Mouse (Mus musculus): ENCODE measurements around the gene Scn3a. TPM values are rescaled to one million over a fixed set of nuclear protein-coding genes. Genes with fewer than 3 reads are reported as not detected.
A peak's percentile ranks its signal among the peaks of the same experiment; 100 is the strongest.

The Scn3a gene
- polyA plus RNA-seq, 1 experiment from 2014 or later, result 1.3 TPM

DNA sequence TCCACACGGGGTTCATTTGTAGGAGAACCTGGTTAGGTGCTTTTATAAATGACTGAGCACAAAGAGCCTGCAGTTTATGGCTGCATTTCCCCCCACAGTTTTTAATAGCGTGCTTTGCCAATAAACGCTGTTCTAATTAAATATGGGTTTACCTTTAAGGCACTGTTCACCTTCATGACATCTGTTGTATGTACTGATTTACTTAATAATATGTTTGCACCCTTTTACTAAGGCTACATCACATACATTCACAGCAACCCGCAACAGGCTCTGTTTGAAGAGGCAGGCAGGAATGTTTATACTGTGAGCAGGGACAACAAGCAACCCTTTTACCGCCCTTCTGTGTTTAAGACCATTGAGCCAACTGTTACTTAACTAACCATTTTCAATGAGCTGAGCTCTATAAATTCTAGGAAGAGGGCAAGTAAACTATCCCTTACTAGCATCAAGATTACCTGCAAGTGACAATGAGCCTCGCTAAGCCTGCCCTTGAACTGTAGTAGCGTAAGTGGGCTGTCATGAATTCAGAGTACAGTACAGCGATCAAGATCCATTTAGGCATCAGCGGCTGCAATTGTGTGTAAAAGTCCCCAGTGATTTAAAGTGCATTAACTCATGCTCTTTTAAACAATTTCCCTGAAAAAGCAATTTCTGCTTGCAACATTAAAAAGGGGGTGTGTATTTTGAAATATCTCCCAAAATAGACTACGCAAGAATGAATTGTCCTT lies 35.1 kb downstream of the Scn3a start:
- 65% methylated on average over 10 of the region's 10 CpGs for WGBS
- Histone ChIP-seq H3K4me1 (ENCODE audit: control insufficient read depth, insufficient read depth, low read length) (no peaks in the 10 kb centered on the region), H3K9ac (ENCODE audit: low read length) (no peak overlapping the region), H3K4me2 (ENCODE audit: low read depth, low read length) (no peak overlapping the region), H3K4me3 (replicated peaks; ENCODE audit: low read length) (no peak overlapping the region), H3K36me3 (ENCODE audit: control insufficient read depth, insufficient read depth, low read length) (no peaks in the 10 kb centered on the region), H3K27ac (ENCODE audit: low read length) (no peak overlapping the region), H3K27me3 (ENCODE audit: control insufficient read depth, insufficient read depth, low read length) (no peaks in the 10 kb centered on the region), H3K9me3 (replicated peaks; ENCODE audit: control insufficient read depth, low read length) (no peaks in the 10 kb centered on the region)
- ATAC-seq (ENCODE audit: insufficient read depth, low FRiP score), result no peak

DNA sequence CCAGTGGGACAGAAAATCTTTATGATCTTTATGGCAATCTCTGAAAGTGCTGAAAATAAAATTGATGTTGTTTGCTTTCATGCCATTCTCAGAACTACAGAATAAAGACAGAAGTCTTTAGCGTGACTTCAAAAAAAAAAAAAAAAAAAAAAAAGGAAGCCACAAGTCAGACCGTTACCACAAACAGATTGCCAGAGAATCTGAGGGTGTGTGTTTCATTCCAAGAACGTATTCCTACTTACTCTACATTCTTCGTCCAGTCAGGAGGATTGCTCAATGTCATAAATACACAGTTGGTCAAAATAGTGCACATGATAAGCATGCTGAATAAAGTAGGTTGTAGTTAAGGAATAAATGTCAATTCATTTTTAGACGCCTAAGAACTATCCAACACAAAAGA lies 38.3 kb downstream of the Scn3a start:
- ATAC-seq (ENCODE audit: insufficient read depth, low FRiP score), result no peak
- H3K36me3 ChIP-seq (ENCODE audit: control insufficient read depth, insufficient read depth, low read length), result no peaks in the 10 kb centered on the region
- H3K27me3 ChIP-seq (ENCODE audit: control insufficient read depth, insufficient read depth, low read length), result no peaks in the 10 kb centered on the region
- no peak overlapping the region for H3K27ac ChIP-seq (ENCODE audit: low read length)
- no peaks in the 10 kb centered on the region for H3K4me1 ChIP-seq (ENCODE audit: control insufficient read depth, insufficient read depth, low read length)
- 53% methylated on average over 5 of the region's 5 CpGs for WGBS
- no peaks in the 10 kb centered on the region for H3K9me3 ChIP-seq (replicated peaks; ENCODE audit: control insufficient read depth, low read length)
- no peak overlapping the region for H3K4me2 ChIP-seq (ENCODE audit: low read depth, low read length)
- no peak overlapping the region for H3K4me3 ChIP-seq (replicated peaks; ENCODE audit: low read length)
- no peak overlapping the region for H3K9ac ChIP-seq (ENCODE audit: low read length)

DNA sequence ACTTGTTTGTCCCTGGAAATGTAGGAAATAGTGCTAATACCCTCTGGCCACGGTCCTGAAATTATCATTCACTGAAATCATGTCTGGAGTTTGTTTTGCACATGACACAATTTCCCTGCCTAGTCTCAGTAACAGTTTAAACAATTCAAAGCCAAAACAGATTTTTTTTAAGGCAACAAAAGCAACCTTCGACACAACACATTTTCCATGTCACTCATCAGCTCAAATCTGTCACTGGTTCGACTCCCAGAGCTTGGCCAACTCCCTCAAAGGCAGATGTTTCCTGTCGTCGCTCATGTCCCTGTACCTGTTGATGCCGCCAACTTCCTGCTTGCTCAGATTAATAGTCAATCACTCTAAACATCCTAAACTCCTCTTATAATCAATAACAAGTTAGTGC lies 50.7 kb downstream of the Scn3a start:
- no peaks in the 10 kb centered on the region for H3K27me3 ChIP-seq (ENCODE audit: control insufficient read depth, insufficient read depth, low read length)
- no peaks in the 10 kb centered on the region for H3K9me3 ChIP-seq (replicated peaks; ENCODE audit: control insufficient read depth, low read length)
- no peaks in the 10 kb centered on the region for H3K36me3 ChIP-seq (ENCODE audit: control insufficient read depth, insufficient read depth, low read length)
- H3K4me2 ChIP-seq (ENCODE audit: low read depth, low read length), result no peak overlapping the region
- 51% methylated on average over 6 of the region's 6 CpGs for WGBS
- H3K9ac ChIP-seq (ENCODE audit: low read length), result no peak overlapping the region
- no peak for ATAC-seq (ENCODE audit: insufficient read depth, low FRiP score)
- no peak overlapping the region for H3K27ac ChIP-seq (ENCODE audit: low read length)
- no peaks in the 10 kb centered on the region for H3K4me1 ChIP-seq (ENCODE audit: control insufficient read depth, insufficient read depth, low read length)
- no peak overlapping the region for H3K4me3 ChIP-seq (replicated peaks; ENCODE audit: low read length)

DNA sequence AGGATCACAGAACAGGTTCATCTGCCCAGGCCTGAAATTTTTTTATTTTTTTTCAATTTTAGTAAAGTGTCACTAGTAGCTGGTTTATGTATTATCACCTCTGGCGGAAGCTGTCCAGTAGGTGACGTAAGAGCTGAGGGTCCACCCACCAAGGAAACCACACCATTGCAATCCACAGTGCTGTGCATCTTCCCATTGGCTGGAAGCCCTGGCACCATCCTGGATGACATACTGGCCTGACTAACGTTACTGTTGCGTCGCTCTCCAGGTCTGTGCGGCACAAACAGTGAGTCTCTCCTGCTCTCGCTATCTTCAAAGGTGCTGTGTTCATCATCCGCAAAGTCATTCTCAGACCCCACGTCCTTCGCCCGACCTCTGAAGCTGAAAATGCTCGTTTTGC lies 59.2 kb downstream of the Scn3a start:
- no peak overlapping the region for H3K9ac ChIP-seq (ENCODE audit: low read length)
- no peak overlapping the region for H3K27ac ChIP-seq (ENCODE audit: low read length)
- no peak for ATAC-seq (ENCODE audit: insufficient read depth, low FRiP score)
- no peak overlapping the region for H3K4me3 ChIP-seq (replicated peaks; ENCODE audit: low read length)
- no peaks in the 10 kb centered on the region for H3K36me3 ChIP-seq (ENCODE audit: control insufficient read depth, insufficient read depth, low read length)
- 78% methylated on average over 12 of the region's 12 CpGs for WGBS
- no peaks in the 10 kb centered on the region for H3K27me3 ChIP-seq (ENCODE audit: control insufficient read depth, insufficient read depth, low read length)
- H3K9me3 ChIP-seq (replicated peaks; ENCODE audit: control insufficient read depth, low read length), result no peaks in the 10 kb centered on the region
- H3K4me2 ChIP-seq (ENCODE audit: low read depth, low read length), result no peak overlapping the region
- no peaks in the 10 kb centered on the region for H3K4me1 ChIP-seq (ENCODE audit: control insufficient read depth, insufficient read depth, low read length)

DNA sequence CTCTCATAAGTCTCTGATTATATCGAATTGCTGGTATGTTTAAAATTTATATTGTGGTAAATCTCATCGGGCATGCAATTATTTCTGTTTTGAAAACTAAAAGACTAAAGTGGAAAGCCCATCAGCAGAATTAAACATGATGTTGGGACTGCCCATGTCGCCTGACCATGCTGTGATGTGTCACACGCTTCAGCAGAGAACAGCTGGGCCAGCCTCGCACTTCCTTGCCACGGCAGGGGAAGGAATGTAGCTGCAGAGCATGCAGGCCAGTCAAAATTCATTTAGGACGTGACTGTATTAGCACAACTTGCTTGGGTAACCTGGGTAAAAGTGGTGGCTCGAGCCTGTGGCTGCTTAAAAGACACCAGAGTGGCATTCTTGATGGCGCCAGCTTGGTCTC lies 77.0 kb downstream of the Scn3a start:
- no peak for ATAC-seq (ENCODE audit: insufficient read depth, low FRiP score)
- H3K4me1 ChIP-seq (ENCODE audit: control insufficient read depth, insufficient read depth, low read length), result no peaks in the 10 kb centered on the region
- H3K4me3 ChIP-seq (replicated peaks; ENCODE audit: low read length), result no peak overlapping the region
- H3K4me2 ChIP-seq (ENCODE audit: low read depth, low read length), result no peak overlapping the region
- H3K27me3 ChIP-seq (ENCODE audit: control insufficient read depth, insufficient read depth, low read length), result no peaks in the 10 kb centered on the region
- WGBS, result 71% methylated on average over 9 of the region's 9 CpGs
- no peaks in the 10 kb centered on the region for H3K9me3 ChIP-seq (replicated peaks; ENCODE audit: control insufficient read depth, low read length)
- no peak overlapping the region for H3K9ac ChIP-seq (ENCODE audit: low read length)
- H3K36me3 ChIP-seq (ENCODE audit: control insufficient read depth, insufficient read depth, low read length), result no peaks in the 10 kb centered on the region
- H3K27ac ChIP-seq (ENCODE audit: low read length), result no peak overlapping the region

DNA sequence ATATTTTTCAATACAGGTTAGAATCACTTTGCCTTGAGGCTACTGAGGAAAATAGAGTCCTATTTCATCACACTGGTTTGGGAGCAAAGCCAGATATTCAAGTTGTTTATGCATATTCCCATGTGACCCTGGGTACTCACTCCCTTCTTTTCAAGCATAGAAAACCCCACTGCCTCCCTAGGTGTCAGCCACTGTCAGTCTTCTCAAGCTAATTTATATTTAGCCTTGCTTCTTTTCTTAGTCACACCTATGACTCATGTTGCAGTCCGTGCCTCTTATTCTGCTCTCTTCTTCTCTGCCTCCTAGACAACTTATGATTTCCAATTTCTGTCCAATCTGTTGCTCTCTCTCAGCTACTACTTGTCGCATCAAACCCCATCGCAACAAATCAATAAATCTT lies 84.0 kb downstream of the Scn3a start:
- H3K4me1 ChIP-seq (ENCODE audit: control insufficient read depth, insufficient read depth, low read length), result no peaks in the 10 kb centered on the region
- no peaks in the 10 kb centered on the region for H3K36me3 ChIP-seq (ENCODE audit: control insufficient read depth, insufficient read depth, low read length)
- H3K27me3 ChIP-seq (ENCODE audit: control insufficient read depth, insufficient read depth, low read length), result no peaks in the 10 kb centered on the region
- no peaks in the 10 kb centered on the region for H3K9me3 ChIP-seq (replicated peaks; ENCODE audit: control insufficient read depth, low read length)
- no peak for ATAC-seq (ENCODE audit: insufficient read depth, low FRiP score)
- no peak overlapping the region for H3K4me2 ChIP-seq (ENCODE audit: low read depth, low read length)
- WGBS, result 61% methylated on average over 3 of the region's 3 CpGs
- no peak overlapping the region for H3K9ac ChIP-seq (ENCODE audit: low read length)
- no peak overlapping the region for H3K27ac ChIP-seq (ENCODE audit: low read length)
- no peak overlapping the region for H3K4me3 ChIP-seq (replicated peaks; ENCODE audit: low read length)

DNA sequence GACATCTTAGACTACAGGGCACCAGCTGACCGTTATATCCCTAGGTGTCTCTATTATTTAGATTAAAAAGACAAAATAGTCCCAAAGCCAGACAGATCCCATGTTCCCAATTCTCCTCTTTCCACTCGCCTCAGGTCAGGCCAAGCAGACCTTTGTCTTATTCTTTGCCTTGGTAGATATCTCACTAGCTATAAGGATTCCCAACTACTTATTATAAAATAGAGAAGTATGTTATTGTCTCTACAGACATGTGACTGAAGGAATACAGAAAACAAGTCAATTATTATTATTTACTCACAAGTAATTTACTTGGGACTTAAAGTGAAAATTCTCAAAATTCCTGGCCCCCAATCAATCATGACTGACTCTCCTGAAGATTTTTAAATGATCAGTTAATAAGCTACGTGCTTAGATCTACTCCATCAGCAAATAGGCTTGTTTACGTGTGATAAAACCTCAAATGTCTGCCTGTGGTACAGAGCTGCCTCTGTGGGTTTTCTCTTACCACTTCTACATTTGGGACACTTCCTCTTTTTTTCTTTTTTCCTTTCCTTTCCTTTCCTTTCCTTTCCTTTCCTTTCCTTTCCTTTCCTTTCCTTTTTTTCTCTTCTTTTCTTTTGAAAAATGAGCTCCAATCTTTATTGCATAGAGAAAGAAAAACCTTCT lies 86.3 kb downstream of the Scn3a start:
- Histone ChIP-seq H3K27me3 (ENCODE audit: control insufficient read depth, insufficient read depth, low read length) (no peaks in the 10 kb centered on the region), H3K4me2 (ENCODE audit: low read depth, low read length) (no peak overlapping the region), H3K9ac (ENCODE audit: low read length) (no peak overlapping the region), H3K4me3 (replicated peaks; ENCODE audit: low read length) (no peak overlapping the region), H3K36me3 (ENCODE audit: control insufficient read depth, insufficient read depth, low read length) (no peaks in the 10 kb centered on the region), H3K27ac (ENCODE audit: low read length) (no peak overlapping the region), H3K4me1 (ENCODE audit: control insufficient read depth, insufficient read depth, low read length) (no peaks in the 10 kb centered on the region), H3K9me3 (replicated peaks; ENCODE audit: control insufficient read depth, low read length) (no peaks in the 10 kb centered on the region)
- WGBS, result 78% methylated on average over 4 of the region's 4 CpGs
- no peak for ATAC-seq (ENCODE audit: insufficient read depth, low FRiP score)

DNA sequence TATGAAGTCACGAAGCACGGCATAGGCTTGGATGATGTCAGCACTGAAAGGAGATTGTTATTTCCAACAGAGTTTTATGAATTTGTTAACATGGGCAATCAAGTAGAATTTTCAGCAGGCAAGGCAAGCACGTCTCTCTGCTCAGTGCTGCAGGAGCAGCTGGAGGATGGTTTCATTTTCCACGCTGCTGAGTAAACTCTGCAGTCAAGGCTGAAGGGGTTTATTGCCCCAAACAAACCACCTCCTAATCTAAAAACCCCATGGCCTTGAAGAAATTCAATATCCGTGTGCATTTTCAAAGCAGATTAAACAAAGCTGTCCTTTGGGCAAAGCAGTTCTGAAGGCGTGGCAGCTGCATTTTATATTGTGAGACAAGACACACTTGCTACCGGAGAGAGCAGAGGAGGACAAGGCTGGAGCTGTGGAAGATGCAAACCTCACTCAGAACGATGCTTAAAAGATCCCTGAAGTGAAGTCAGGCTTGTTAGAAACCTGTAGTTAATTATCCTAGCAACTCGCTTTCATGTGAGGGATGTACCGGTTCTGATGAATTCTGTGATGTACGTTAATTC lies 96.0 kb downstream of the Scn3a start:
- H3K36me3 ChIP-seq (ENCODE audit: control insufficient read depth, insufficient read depth, low read length), result no peaks in the 10 kb centered on the region
- H3K9me3 ChIP-seq (replicated peaks; ENCODE audit: control insufficient read depth, low read length), result no peaks in the 10 kb centered on the region
- peak overlapping the region; percentile 54 for H3K9ac ChIP-seq (ENCODE audit: low read length)
- peak overlapping the region; percentile 48 for H3K4me2 ChIP-seq (ENCODE audit: low read depth, low read length)
- no peaks in the 10 kb centered on the region for H3K4me1 ChIP-seq (ENCODE audit: control insufficient read depth, insufficient read depth, low read length)
- no peak for ATAC-seq (ENCODE audit: insufficient read depth, low FRiP score)
- WGBS, result 41% methylated on average over 11 of the region's 11 CpGs
- H3K27ac ChIP-seq (ENCODE audit: low read length), result peak overlapping the region; percentile 27; the same call in 1 of the 2 replicates
- peak overlapping the region; percentile 36 for H3K4me3 ChIP-seq (replicated peaks; ENCODE audit: low read length)
- H3K27me3 ChIP-seq (ENCODE audit: control insufficient read depth, insufficient read depth, low read length), result no peaks in the 10 kb centered on the region

DNA sequence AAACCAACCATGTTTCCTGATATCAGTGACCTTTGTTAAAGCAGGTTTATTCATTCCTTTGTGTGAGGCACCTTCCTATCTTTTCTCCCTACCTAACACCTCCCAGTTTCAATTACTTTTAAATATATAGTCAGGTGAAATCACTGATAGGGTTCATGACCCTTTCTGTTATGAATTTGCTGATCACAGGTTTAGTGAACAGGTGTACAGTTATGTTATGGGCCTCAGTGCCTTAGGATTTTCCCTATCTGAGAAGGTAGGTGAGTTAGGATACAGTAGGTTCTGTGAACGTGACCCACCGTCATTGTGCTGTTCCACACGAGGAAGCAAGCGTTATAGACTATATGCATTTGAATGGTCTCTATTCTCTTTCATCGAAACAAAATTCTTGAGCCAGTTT lies 101.7 kb downstream of the Scn3a start:
- no peaks in the 10 kb centered on the region for H3K9me3 ChIP-seq (replicated peaks; ENCODE audit: control insufficient read depth, low read length)
- no peaks in the 10 kb centered on the region for H3K27me3 ChIP-seq (ENCODE audit: control insufficient read depth, insufficient read depth, low read length)
- 86% methylated on average over 5 of the region's 5 CpGs for WGBS
- no peak for ATAC-seq (ENCODE audit: insufficient read depth, low FRiP score)
- no peak overlapping the region for H3K27ac ChIP-seq (ENCODE audit: low read length)
- no peak overlapping the region for H3K4me3 ChIP-seq (replicated peaks; ENCODE audit: low read length)
- no peak overlapping the region for H3K9ac ChIP-seq (ENCODE audit: low read length)
- H3K36me3 ChIP-seq (ENCODE audit: control insufficient read depth, insufficient read depth, low read length), result no peaks in the 10 kb centered on the region
- H3K4me2 ChIP-seq (ENCODE audit: low read depth, low read length), result no peak overlapping the region
- H3K4me1 ChIP-seq (ENCODE audit: control insufficient read depth, insufficient read depth, low read length), result no peaks in the 10 kb centered on the region
